In the genomic region with DNA sequence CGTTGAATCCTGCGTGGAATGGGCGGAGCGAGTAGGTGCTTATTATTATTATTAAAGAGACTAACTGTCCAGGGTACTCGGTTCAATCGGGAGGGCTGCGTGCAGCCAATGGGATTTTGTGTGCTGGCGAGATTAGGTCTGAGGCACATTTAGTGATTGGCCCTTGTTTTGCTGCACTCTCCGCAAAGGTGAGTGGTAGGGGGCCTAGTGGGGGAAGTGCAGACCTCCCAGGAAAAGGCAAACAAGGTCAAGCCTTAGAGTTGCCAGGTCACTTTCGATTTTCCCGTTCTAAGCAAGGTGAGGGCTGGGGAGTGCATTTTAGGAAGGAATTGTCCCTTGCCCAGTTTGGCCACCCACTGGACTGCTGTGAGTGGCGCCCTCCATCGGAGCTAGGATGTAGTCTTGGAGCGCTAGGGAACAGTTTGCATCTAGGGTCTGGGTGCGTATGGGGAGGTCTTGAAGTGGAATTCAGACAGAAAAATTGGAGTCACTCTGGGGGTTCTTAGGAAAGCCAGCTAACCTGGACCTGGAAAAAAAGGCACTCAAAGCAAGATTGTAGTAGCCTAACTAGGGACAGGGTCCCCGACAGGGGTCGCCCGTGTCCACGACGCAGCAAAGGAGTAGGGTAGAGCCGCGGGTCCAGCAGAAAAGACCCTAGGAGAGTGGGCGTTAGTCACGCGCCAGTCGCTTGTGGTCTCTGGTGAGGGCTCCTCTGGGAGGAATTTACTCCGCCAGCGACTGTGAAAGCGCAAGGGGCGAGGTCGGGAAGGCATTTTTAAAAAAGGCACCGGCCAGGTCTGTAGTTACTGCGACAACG, we compare ENCODE assay signal across 8 mouse cellular contexts. TPM values are rescaled to one million over a fixed set of nuclear protein-coding genes. Genes with fewer than 3 reads are reported as not detected.
DNase-seq lines count a peak whose midpoint lies in the region; ATAC-seq and TF ChIP-seq lines count a peak whose summit lies in the region.

No protein-coding gene starts in this region.

- H3K4me2 ChIP-seq in heart, embryonic 14.5 days (ENCODE audit: low read length): peak overlapping the region; percentile 99
- peak overlapping the region; percentile 93 for H3K4me2 ChIP-seq in midbrain, embryonic 11.5 days

- H3K9me3 ChIP-seq in heart, embryonic 14.5 days (ENCODE audit: control insufficient read depth, low read length): no peaks in the 10 kb centered on the region
- H3K9me3 ChIP-seq in midbrain, embryonic 11.5 days (ENCODE audit: control insufficient read depth, low read length): no peaks in the 10 kb centered on the region

- peak overlapping the region; percentile 57 for H3K4me3 ChIP-seq in cerebellum, adult 2 months (replicated peaks; ENCODE audit: insufficient read depth, low read depth, low read length)
- H3K4me3 ChIP-seq in heart, embryonic 14.5 days (ENCODE audit: control insufficient read depth in 1 of 2, insufficient read depth in 1 of 2, low read depth in 1 of 2, low read length in 2 of 2): peak overlapping the region; percentile 67 to 81
- peak overlapping the region; percentile 54 for H3K4me3 ChIP-seq in midbrain, embryonic 11.5 days (ENCODE audit: low read depth, low read length)

- H3K27ac ChIP-seq in cerebellum, adult 2 months (ENCODE audit: insufficient read depth, low read length): no peak overlapping the region
- H3K27ac ChIP-seq in heart, embryonic 14.5 days (replicated peaks in 1 of 2; ENCODE audit: control insufficient read depth in 1 of 2, insufficient read depth in 1 of 2, low read depth in 2 of 2, low read length in 2 of 2): no peak overlapping the region
- H3K27ac ChIP-seq in midbrain, embryonic 11.5 days (ENCODE audit: low read depth, low read length): no peak overlapping the region

- TF ChIP-seq POLR2A in cerebellum, adult 2 months (IDR thresholded peaks at IDR 0.05; ENCODE audit: borderline replicate concordance, insufficient read depth, low read length): no peak

- no peaks in the 10 kb centered on the region for H3K36me3 ChIP-seq in heart, embryonic 14.5 days (ENCODE audit: control insufficient read depth, insufficient read depth, low read length)
- H3K36me3 ChIP-seq in midbrain, embryonic 11.5 days (ENCODE audit: control insufficient read depth, insufficient read depth, low read length): no peaks in the 10 kb centered on the region

- ATAC-seq in heart, embryonic 14.5 days (ENCODE audit: insufficient number of reproducible peaks, insufficient read depth, low FRiP score, low read depth): no peak
- ATAC-seq in midbrain, embryonic 11.5 days (ENCODE audit: low FRiP score): peak; percentile 82

- peaks cover 3% of the 10 kb centered on the region; the same call in 1 of the 2 replicates for H3K27me3 ChIP-seq in cerebellum, adult 2 months (ENCODE audit: control insufficient read depth, insufficient read depth, low read length)
- peaks cover 53% of the 10 kb centered on the region for H3K27me3 ChIP-seq in heart, embryonic 14.5 days (ENCODE audit: control insufficient read depth, insufficient read depth, low read length)
- H3K27me3 ChIP-seq in midbrain, embryonic 11.5 days (ENCODE audit: control insufficient read depth, insufficient read depth, low read length): peaks cover 53% of the 10 kb centered on the region

- H3K4me1 ChIP-seq in cerebellum, adult 2 months (ENCODE audit: control insufficient read depth, insufficient read depth, low read length): no peaks in the 10 kb centered on the region
- peaks cover 9 to 11% of the 10 kb centered on the region in 2 experiments for H3K4me1 ChIP-seq in heart, embryonic 14.5 days (ENCODE audit: control insufficient read depth in 2 of 2, insufficient read depth in 2 of 2, low read length in 2 of 2)
- peaks cover 5% of the 10 kb centered on the region; the same call in 1 of the 2 replicates for H3K4me1 ChIP-seq in midbrain, embryonic 11.5 days (ENCODE audit: control insufficient read depth, insufficient read depth, low read length)

- peak; percentile 25 to 42 for DNase-seq in cerebellum, adult 2 months
- no peak for DNase-seq in cerebellum, adult 11-12 months
- DNase-seq in spleen, postnatal 10 days (ENCODE audit: low spot score in 2 of 2): peak; percentile 6 to 31
- no peak for DNase-seq in spleen, postnatal 14 days (ENCODE audit: low spot score in 2 of 2)
- peak; percentile 26 to 42 for DNase-seq in layer of hippocampus, postnatal 14 days (ENCODE audit: low spot score in 2 of 2)
- DNase-seq in midbrain, embryonic 11.5 days (ENCODE audit: low spot score, missing footprints): peak; percentile 95
- peak; percentile 60 for DNase-seq in testis, postnatal 10 days (ENCODE audit: low spot score)

- WGBS in cerebellum, adult 2 months: under 1% methylated on average over 34 of the region's 34 CpGs
- WGBS in heart, embryonic 14.5 days: under 1% methylated on average over 34 of the region's 34 CpGs
- under 1% methylated on average over 34 of the region's 34 CpGs for WGBS in midbrain, embryonic 11.5 days

- TF ChIP-seq CTCF in cerebellum, adult 2 months (IDR thresholded peaks at IDR 0.05; ENCODE audit: borderline replicate concordance, insufficient read depth, low read depth, low read length): peak; percentile 20; the same call in 1 of the 2 replicates

- H3K9ac ChIP-seq in heart, embryonic 14.5 days (ENCODE audit: low read length): peak overlapping the region; percentile 58
- H3K9ac ChIP-seq in midbrain, embryonic 11.5 days (ENCODE audit: low read length): peak overlapping the region; percentile 26; the same call in 1 of the 2 replicates

RNA-seq across cellular contexts. Expression of gene Sfmbt2, which starts 4.1 kb away (rescaled TPM):
- 2.2 and 2.3 TPM in 2 replicates for polyA plus RNA-seq in cerebellum, adult 2 months (2012; rRNA removed)
- polyA plus RNA-seq in heart, embryonic 14.5 days (2014; fragmentation: Nextera tagmentation; extraction: Ambion mirVana): 1.6 and 1.7 TPM in 2 replicates
- total RNA-seq in layer of hippocampus, postnatal 14 days (2021): 1 to 10 TPM; 5.0 to 6.1 TPM
- 1.8 and 1.9 TPM in 2 replicates for polyA plus RNA-seq in midbrain, embryonic 11.5 days (2014; fragmentation: Nextera tagmentation; extraction: Ambion mirVana)

Comparison
In these comparisons a context has a peak if more than half of its experiments do, and no peak if none do; other contexts are left out.
1. DNase-seq: peak in cerebellum, adult 2 months (2 of 2), spleen, postnatal 10 days (2 of 2), layer of hippocampus, postnatal 14 days (2 of 2), midbrain, embryonic 11.5 days (single experiment) and testis, postnatal 10 days (single experiment); none in cerebellum, adult 11-12 months (single experiment) and spleen, postnatal 14 days (0 of 2).
2. Peak in every context shown above with its lines, with median percentiles within 50 percentile points of each other: H3K4me3 ChIP-seq.